Mouse (Mus musculus) C2C12 (cell line): ENCODE results near the gene Gm17175.

ENCODE experiments used
- CEBPB ChIP-seq: IDR thresholded peaks from one replicate; pipeline ENCODE4 v1.6.1; 2011; ENCODE audit warnings: low read depth, mild to moderate bottlenecking, control low read depth, moderate library complexity
- CTCF ChIP-seq: IDR thresholded peaks from one replicate; pipeline ENCODE4 v1.5.1; 2011; ENCODE audit not compliant: control insufficient read depth, insufficient read depth, insufficient read length
- MAX ChIP-seq: IDR thresholded peaks from one replicate; pipeline ENCODE4 v1.6.1; 2011; ENCODE audit warnings: mild to moderate bottlenecking, control low read depth
- MYOD1 ChIP-seq: IDR thresholded peaks from one replicate; pipeline ENCODE4 v1.6.1; 2011; ENCODE audit warnings: low read depth; ENCODE audit not compliant: control insufficient read depth, insufficient read length
- MYOG ChIP-seq: IDR thresholded peaks from one replicate; pipeline ENCODE4 v1.6.1; 2011; ENCODE audit not compliant: control insufficient read depth, insufficient read length; ENCODE audit errors: extremely low read depth
- USF1 ChIP-seq: IDR thresholded peaks from one replicate; pipeline ENCODE4 v1.6.1; 2011; ENCODE audit warnings: low read depth, mild to moderate bottlenecking, control low read depth, moderate library complexity

- TF ChIP-seq CTCF = no peak
- no peak for TF ChIP-seq MAX
- TF ChIP-seq USF1 = no peak
- no peak for TF ChIP-seq MYOG
- TF ChIP-seq MYOD1 = no peak
- TF ChIP-seq CEBPB = no peak
These were observed 37.3 kb upstream of the Gm17175 start, which contains the start of gene Gm17078 for GRCm38 (mm10) chr14:51611210-51611609.
